11 mouse cellular contexts compared by ENCODE assay signal in genomic region chr10:68128441-68128848, GRCm38 (mm10).
DNase-seq lines count a peak whose midpoint lies in the region; ATAC-seq and TF ChIP-seq lines count a peak whose summit lies in the region.
"Had no signal": no experiment of that assay in that cellular context is flagged by ENCODE, and none has a peak within 500 bp of the region (broad histone marks: within the 10 kb centered on the region; RNA-seq: fewer than 3 reads in every experiment).

No protein-coding gene starts in this region.

- no peak overlapping the region for H3K4me3 ChIP-seq in embryonic facial prominence, embryonic 14.5 days (ENCODE audit: low read depth, low read length)
- no peak overlapping the region for H3K4me3 ChIP-seq in heart, embryonic 16.5 days (ENCODE audit: low read length)
- H3K4me3 ChIP-seq in liver, postnatal 0 days (ENCODE audit: low read depth, low read length), result no peak overlapping the region
- H3K4me3 ChIP-seq: liver, embryonic 13.5 days; neural tube, embryonic 12.5 days had no signal

- TF ChIP-seq EP300 in liver, postnatal 0 days (IDR thresholded peaks at IDR 0.05; ENCODE audit: low read depth), result no peak

- H3K36me3 ChIP-seq in embryonic facial prominence, embryonic 14.5 days (ENCODE audit: control insufficient read depth, insufficient read depth, low read length), result peaks cover 45% of the 10 kb centered on the region
- peaks cover 34% of the 10 kb centered on the region for H3K36me3 ChIP-seq in heart, embryonic 16.5 days (ENCODE audit: control insufficient read depth, insufficient read depth)
- H3K36me3 ChIP-seq in liver, postnatal 0 days (replicated peaks; ENCODE audit: insufficient read depth, low read length), result peaks cover 28% of the 10 kb centered on the region

- peak; percentile 54 for DNase-seq in kidney, adult 9 months
- DNase-seq in kidney, adult 18-20 months, result no peak
- DNase-seq in embryonic facial prominence, embryonic 14.5 days (ENCODE audit: low spot score), result peak; percentile 70
- no peak for DNase-seq in liver, postnatal 0 days
- DNase-seq in left cerebral cortex, postnatal 14 days (ENCODE audit: low spot score in 2 of 2), result no peak
- DNase-seq in retina, postnatal 1 day, result no peak
- DNase-seq: adrenal gland, postnatal 14 days; liver, embryonic 13.5 days had no signal

- intact Hi-C loops in left cerebral cortex, postnatal 14 days (cut with DNase I), result no loop called here

- no peak overlapping the region; the same call in 1 of the 2 replicates for H3K4me2 ChIP-seq in embryonic facial prominence, embryonic 14.5 days (ENCODE audit: low read depth, low read length)
- peak overlapping the region; percentile 44 for H3K4me2 ChIP-seq in heart, embryonic 16.5 days (ENCODE audit: low read depth, low read length)
- no peak overlapping the region; the same call in 1 of the 2 replicates for H3K4me2 ChIP-seq in liver, postnatal 0 days (ENCODE audit: low read depth, low read length)
- H3K4me2 ChIP-seq: liver, embryonic 13.5 days; neural tube, embryonic 12.5 days had no signal

- H3K27ac ChIP-seq in embryonic facial prominence, embryonic 14.5 days (replicated peaks; ENCODE audit: low read depth, low read length), result peak overlapping the region; percentile 45
- peak overlapping the region; percentile 90 for H3K27ac ChIP-seq in heart, embryonic 16.5 days (ENCODE audit: low read length)
- H3K27ac ChIP-seq in liver, postnatal 0 days (ENCODE audit: low read depth), result peak overlapping the region; percentile 66
- H3K27ac ChIP-seq: neural tube, embryonic 12.5 days had no signal

- peaks cover 36% of the 10 kb centered on the region for H3K4me1 ChIP-seq in embryonic facial prominence, embryonic 14.5 days (ENCODE audit: control insufficient read depth, insufficient read depth, low read length)
- peaks cover 67% of the 10 kb centered on the region for H3K4me1 ChIP-seq in heart, embryonic 16.5 days (ENCODE audit: control insufficient read depth, insufficient read depth, low read length)
- H3K4me1 ChIP-seq in liver, postnatal 0 days (ENCODE audit: insufficient read depth), result peaks cover 45% of the 10 kb centered on the region
- H3K4me1 ChIP-seq: neural tube, embryonic 12.5 days had no signal

- WGBS in embryonic facial prominence, embryonic 14.5 days, result 45% methylated on average over 10 of the region's 10 CpGs
- 36% methylated on average over 10 of the region's 10 CpGs for WGBS in heart, embryonic 16.5 days
- 64% methylated on average over 10 of the region's 10 CpGs for WGBS in liver, postnatal 0 days (ENCODE audit: insufficient replicate concordance)

- H3K27me3 ChIP-seq in embryonic facial prominence, embryonic 14.5 days (replicated peaks; ENCODE audit: control insufficient read depth, insufficient read depth, low read length), result no peaks in the 10 kb centered on the region
- no peaks in the 10 kb centered on the region for H3K27me3 ChIP-seq in heart, embryonic 16.5 days (ENCODE audit: control insufficient read depth, insufficient read depth, low read length)
- no peaks in the 10 kb centered on the region for H3K27me3 ChIP-seq in liver, postnatal 0 days (ENCODE audit: insufficient read depth, low read length)
- H3K27me3 ChIP-seq: liver, embryonic 13.5 days; neural tube, embryonic 12.5 days had no signal

- no peak for ATAC-seq in embryonic facial prominence, embryonic 14.5 days (ENCODE audit: low read depth)
- ATAC-seq in heart, embryonic 16.5 days (replicated peaks; ENCODE audit: extremely low read depth, insufficient read depth, low FRiP score), result no peak
- no peak for ATAC-seq in liver, postnatal 0 days
- ATAC-seq in monocyte, adult 5-6 weeks (replicated peaks; ENCODE audit: insufficient number of reproducible peaks, low FRiP score, low TSS enrichment, poor library complexity, severe bottlenecking), result no peak

- H3K9me3 ChIP-seq in embryonic facial prominence, embryonic 14.5 days (ENCODE audit: control insufficient read depth, low read length), result no peaks in the 10 kb centered on the region
- H3K9me3 ChIP-seq in heart, embryonic 16.5 days (replicated peaks; ENCODE audit: control insufficient read depth, low read length), result no peaks in the 10 kb centered on the region
- no peaks in the 10 kb centered on the region for H3K9me3 ChIP-seq in liver, postnatal 0 days (ENCODE audit: low read length)
- H3K9me3 ChIP-seq: liver, embryonic 13.5 days; neural tube, embryonic 12.5 days had no signal

- H3K9ac ChIP-seq in embryonic facial prominence, embryonic 14.5 days (ENCODE audit: low read depth, low read length), result no peak overlapping the region
- peak overlapping the region; percentile 26; the same call in 1 of the 2 replicates for H3K9ac ChIP-seq in heart, embryonic 16.5 days (ENCODE audit: low read length)
- H3K9ac ChIP-seq in liver, postnatal 0 days (replicated peaks), result no peak overlapping the region
- H3K9ac ChIP-seq: liver, embryonic 13.5 days; neural tube, embryonic 12.5 days had no signal

- TF ChIP-seq CTCF in liver, postnatal 0 days (IDR thresholded peaks at IDR 0.05; ENCODE audit: low read depth), result no peak

Comparison
In these comparisons a context has a peak if more than half of its experiments do, and no peak if none do; other contexts are left out.
1. DNase-seq: peak in kidney, adult 9 months (single experiment) and embryonic facial prominence, embryonic 14.5 days (single experiment); none in kidney, adult 18-20 months (single experiment), liver, postnatal 0 days (single experiment), left cerebral cortex, postnatal 14 days (0 of 2) and retina, postnatal 1 day (single experiment).
2. Peak in every context shown above with its lines, with median percentiles within 50 percentile points of each other: H3K27ac ChIP-seq.